Mouse (Mus musculus): Measurements from ENCODE around the gene Boll. TPM values are rescaled to one million over a fixed set of nuclear protein-coding genes. Genes with fewer than 3 reads are reported as not detected.

Gene Boll
- total RNA-seq (2014; rRNA removed; ENCODE audit: low replicate concordance) = not detected in 2 replicates
- not detected in 2 replicates for polyA plus RNA-seq (2015; fragmentation: Nextera tagmentation; extraction: Ambion mirVana)

DNA sequence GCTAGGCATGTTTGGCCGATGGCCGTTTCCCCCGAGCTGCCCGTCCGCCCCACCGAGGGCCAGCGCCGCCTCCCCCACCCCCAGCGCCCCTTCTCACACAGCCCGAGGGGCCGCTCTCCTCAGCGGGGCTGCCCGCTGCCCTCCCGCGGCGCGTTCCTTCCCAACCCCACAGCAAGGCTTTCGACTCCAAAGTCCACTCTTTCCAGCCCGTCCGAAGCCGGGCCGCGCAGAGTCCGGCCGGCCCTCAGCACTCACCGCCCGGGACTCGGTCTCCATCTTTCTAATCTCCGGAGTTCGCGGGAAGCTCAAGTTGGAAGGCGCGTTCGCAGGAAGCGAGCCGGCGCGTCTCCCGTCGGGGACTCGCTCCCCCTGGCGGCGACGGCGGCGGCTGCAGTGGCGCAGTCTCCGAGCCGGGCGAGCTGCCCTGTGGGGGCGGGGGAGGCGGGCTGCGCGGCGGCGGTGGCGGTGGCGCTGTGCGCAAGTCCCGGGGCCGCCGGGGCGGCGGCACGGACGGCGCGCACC lies at the start of gene Boll:
Boll (minus strand) TSS at position 426 of the 522 bp plus-strand sequence.
- ATAC-seq (ENCODE audit: insufficient read depth, low read depth) (peak; percentile 75), DNase-seq (ENCODE audit: low spot score) (peak; percentile 10)
- Histone ChIP-seq H3K4me3 (ENCODE audit: low read depth, low read length) (peak within 1 kb of the TSS; percentile 56), H3K27me3 (ENCODE audit: control insufficient read depth, insufficient read depth, low read length) (peaks cover 23% of the 10 kb centered on the region), H3K36me3 (replicated peaks; ENCODE audit: control insufficient read depth, insufficient read depth, low read length) (no peaks in the 10 kb centered on the region), H3K4me2 (ENCODE audit: low read depth, low read length) (peak within 1 kb of the TSS; percentile 65), H3K4me1 (ENCODE audit: control insufficient read depth, insufficient read depth) (no peaks in the 10 kb centered on the region; the same call in 1 of the 2 replicates), H3K27ac (ENCODE audit: low read depth) (no peak within 1 kb of the TSS), H3K9me3 (replicated peaks; ENCODE audit: control insufficient read depth, low read length) (peaks cover 8% of the 10 kb centered on the region), H3K9ac (replicated peaks; ENCODE audit: low read depth, low read length) (no peak within 1 kb of the TSS)
- TF ChIP-seq EP300 (IDR thresholded peaks at IDR 0.05; ENCODE audit: low read depth) = no peak
- peak; percentile 53 for TF ChIP-seq CTCF (IDR thresholded peaks at IDR 0.05; ENCODE audit: low read depth)
- 14% methylated on average over 55 of the region's 68 CpGs for whole genome bisulfite sequencing

DNA sequence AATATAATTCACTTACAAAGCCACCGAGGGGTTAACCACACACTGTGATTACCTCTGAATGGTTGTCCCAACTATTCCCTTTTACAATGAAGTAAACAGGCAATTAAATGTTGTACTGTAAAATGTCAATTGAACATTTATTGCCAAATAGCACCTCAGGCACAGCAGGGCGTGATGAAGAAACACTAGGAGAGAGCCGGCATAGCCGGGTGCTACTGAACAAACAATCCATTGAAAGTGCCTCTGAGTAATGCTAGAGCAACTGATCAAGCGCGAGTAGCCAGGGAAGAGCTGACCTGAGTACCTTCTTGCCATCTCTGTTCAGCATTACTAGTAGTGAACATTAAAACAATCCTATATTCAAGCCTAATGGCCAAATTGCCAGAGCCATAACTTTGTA lies 49.3 kb upstream of the Boll start:
- no peak overlapping the region for H3K4me2 ChIP-seq (ENCODE audit: low read depth, low read length)
- H3K4me1 ChIP-seq (ENCODE audit: control insufficient read depth, insufficient read depth) = no peaks in the 10 kb centered on the region
- ATAC-seq (ENCODE audit: insufficient read depth, low read depth) = no peak
- no peak for DNase-seq (ENCODE audit: low spot score)
- H3K36me3 ChIP-seq (replicated peaks; ENCODE audit: control insufficient read depth, insufficient read depth, low read length) = no peaks in the 10 kb centered on the region
- no peak overlapping the region for H3K4me3 ChIP-seq (ENCODE audit: low read depth, low read length)
- H3K9ac ChIP-seq (replicated peaks; ENCODE audit: low read depth, low read length) = no peak overlapping the region
- TF ChIP-seq CTCF (IDR thresholded peaks at IDR 0.05; ENCODE audit: low read depth) = no peak
- H3K27ac ChIP-seq (ENCODE audit: low read depth) = no peak overlapping the region
- H3K9me3 ChIP-seq (replicated peaks; ENCODE audit: control insufficient read depth, low read length) = no peaks in the 10 kb centered on the region
- H3K27me3 ChIP-seq (ENCODE audit: control insufficient read depth, insufficient read depth, low read length) = no peaks in the 10 kb centered on the region
- 84% methylated on average over 6 of the region's 6 CpGs for WGBS

DNA sequence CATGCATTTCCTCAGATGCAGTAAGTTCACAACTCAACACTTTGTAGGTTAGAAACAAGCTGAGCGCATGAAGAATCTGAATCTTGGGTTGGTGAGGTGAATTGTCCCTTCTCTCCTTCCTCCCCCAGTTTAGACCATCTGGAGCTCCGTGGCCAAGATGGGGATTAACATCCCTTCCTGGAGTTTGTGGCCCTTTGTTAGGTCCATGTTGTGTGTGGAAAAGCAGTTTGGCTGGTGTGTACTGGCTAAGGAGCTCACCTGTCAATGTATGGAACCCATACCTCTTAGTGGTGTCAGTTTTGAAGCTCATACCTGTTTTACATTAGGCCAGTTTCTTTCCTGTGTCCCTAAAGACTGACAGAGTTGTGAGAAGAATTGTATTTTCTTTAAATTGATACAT lies 47.8 kb upstream of the Boll start:
- ATAC-seq (ENCODE audit: insufficient read depth, low read depth) (no peak), DNase-seq (ENCODE audit: low spot score) (no peak)
- H3K9ac ChIP-seq (replicated peaks; ENCODE audit: low read depth, low read length) = no peak overlapping the region
- H3K27ac ChIP-seq (ENCODE audit: low read depth) = no peak overlapping the region
- no peaks in the 10 kb centered on the region for H3K9me3 ChIP-seq (replicated peaks; ENCODE audit: control insufficient read depth, low read length)
- 0 out of 2 replicates have a peak, but pooled peaks cover 3% of the 10 kb centered on the region for H3K4me1 ChIP-seq (ENCODE audit: control insufficient read depth, insufficient read depth)
- H3K4me3 ChIP-seq (ENCODE audit: low read depth, low read length) = no peak overlapping the region
- WGBS = 65% methylated on average over 2 of the region's 2 CpGs
- no peak overlapping the region for H3K4me2 ChIP-seq (ENCODE audit: low read depth, low read length)
- H3K36me3 ChIP-seq (replicated peaks; ENCODE audit: control insufficient read depth, insufficient read depth, low read length) = no peaks in the 10 kb centered on the region
- H3K27me3 ChIP-seq (ENCODE audit: control insufficient read depth, insufficient read depth, low read length) = no peaks in the 10 kb centered on the region
- TF ChIP-seq EP300 (IDR thresholded peaks at IDR 0.05; ENCODE audit: low read depth) = no peak
- no peak for TF ChIP-seq CTCF (IDR thresholded peaks at IDR 0.05; ENCODE audit: low read depth)

DNA sequence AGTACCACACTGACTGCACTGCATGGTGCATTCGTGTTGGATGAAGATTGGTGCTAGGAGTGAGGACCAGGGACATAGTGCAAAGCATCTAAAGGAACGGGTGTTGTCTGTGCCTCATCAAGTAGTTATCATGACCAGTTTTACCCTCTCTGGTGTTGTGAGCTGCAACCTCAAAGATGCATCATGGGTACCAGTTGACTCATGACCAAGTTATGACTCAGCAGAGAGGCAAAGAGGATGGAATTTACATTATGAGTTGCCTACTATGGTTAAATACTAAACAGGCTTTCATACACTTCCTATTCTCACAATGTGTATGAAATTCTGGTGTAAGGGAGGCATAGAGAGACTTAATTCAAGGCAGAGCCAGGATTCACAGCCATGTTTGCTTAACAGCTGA lies 47.4 kb upstream of the Boll start:
- H3K27me3 ChIP-seq (ENCODE audit: control insufficient read depth, insufficient read depth, low read length) = no peaks in the 10 kb centered on the region

DNA sequence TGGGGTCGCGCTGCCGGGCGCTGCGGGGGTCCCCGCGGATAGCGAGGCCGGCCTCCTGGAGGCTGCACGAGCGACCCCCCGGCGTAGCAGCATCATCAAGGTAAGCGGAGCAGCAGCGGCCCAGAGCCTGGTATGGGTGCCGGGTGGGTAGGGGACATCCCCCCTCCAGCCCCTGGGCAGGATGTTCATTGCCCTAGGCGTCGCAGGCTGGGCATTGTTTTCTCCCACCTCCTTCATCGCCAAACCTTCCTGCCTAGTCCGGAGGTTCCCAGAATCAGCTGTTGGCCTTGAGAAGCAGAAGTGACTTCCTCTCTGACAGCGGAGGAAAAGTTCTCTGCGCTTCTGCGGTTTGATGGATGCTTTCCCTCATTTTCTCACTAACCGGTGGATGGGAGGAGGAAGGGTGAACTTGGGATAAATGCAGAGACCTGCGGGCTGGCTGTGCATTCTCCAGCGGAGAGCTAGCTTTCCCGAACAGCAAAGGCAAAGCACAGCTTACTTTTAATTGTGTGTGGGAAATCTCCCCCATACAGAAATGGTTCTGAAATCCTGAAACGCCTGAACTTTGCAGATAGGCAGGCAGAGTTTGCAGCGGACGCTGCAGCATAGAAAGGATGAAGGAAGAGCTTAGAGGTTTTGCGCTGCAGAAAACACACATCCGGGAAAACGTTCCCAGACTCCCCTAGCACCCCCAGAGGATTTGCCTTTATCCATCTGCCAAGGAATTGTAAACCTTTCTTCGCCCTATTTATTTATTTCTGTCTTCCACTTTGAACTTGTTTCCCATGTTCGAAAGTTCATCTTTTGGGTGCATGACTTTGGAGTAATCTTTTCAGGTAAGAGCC lies 43.5 kb upstream of the Boll start:
- Histone ChIP-seq H3K4me2 (ENCODE audit: low read depth, low read length) (peak overlapping the region; percentile 69), H3K9ac (replicated peaks; ENCODE audit: low read depth, low read length) (peak overlapping the region; percentile 47; the same call in 1 of the 2 replicates), H3K4me3 (ENCODE audit: low read depth, low read length) (peak overlapping the region; percentile 66), H3K36me3 (replicated peaks; ENCODE audit: control insufficient read depth, insufficient read depth, low read length) (no peaks in the 10 kb centered on the region), H3K27ac (ENCODE audit: low read depth) (peak overlapping the region; percentile 52; the same call in 1 of the 2 replicates), H3K9me3 (replicated peaks; ENCODE audit: control insufficient read depth, low read length) (no peaks in the 10 kb centered on the region), H3K27me3 (ENCODE audit: control insufficient read depth, insufficient read depth, low read length) (no peaks in the 10 kb centered on the region), H3K4me1 (ENCODE audit: control insufficient read depth, insufficient read depth) (peaks cover 12% of the 10 kb centered on the region; the same call in 1 of the 2 replicates)
- WGBS = 4% methylated on average over 34 of the region's 35 CpGs
- ATAC-seq (ENCODE audit: insufficient read depth, low read depth) (no peak), DNase-seq (ENCODE audit: low spot score) (peak; percentile 12)
- TF ChIP-seq CTCF (IDR thresholded peaks at IDR 0.05; ENCODE audit: low read depth) = no peak
- no peak; the same call in 1 of the 2 replicates for TF ChIP-seq EP300 (IDR thresholded peaks at IDR 0.05; ENCODE audit: low read depth)

More for the DNA sequence above, 47.4 kb upstream of the Boll start:
- no peak for ATAC-seq (ENCODE audit: insufficient read depth, low read depth)
- no peak for DNase-seq (ENCODE audit: low spot score)
- 65% methylated on average over 2 of the region's 2 CpGs for WGBS
- Histone ChIP-seq H3K36me3 (replicated peaks; ENCODE audit: control insufficient read depth, insufficient read depth, low read length) (no peaks in the 10 kb centered on the region), H3K9me3 (replicated peaks; ENCODE audit: control insufficient read depth, low read length) (no peaks in the 10 kb centered on the region), H3K4me3 (ENCODE audit: low read depth, low read length) (no peak overlapping the region), H3K4me2 (ENCODE audit: low read depth, low read length) (no peak overlapping the region), H3K4me1 (ENCODE audit: control insufficient read depth, insufficient read depth) (0 out of 2 replicates have a peak, but pooled peaks cover 3% of the 10 kb centered on the region), H3K9ac (replicated peaks; ENCODE audit: low read depth, low read length) (no peak overlapping the region), H3K27ac (ENCODE audit: low read depth) (no peak overlapping the region)
- TF ChIP-seq EP300 (IDR thresholded peaks at IDR 0.05; ENCODE audit: low read depth) = no peak

All from heart, postnatal 0 days (tissue).